Mouse (Mus musculus): ENCODE data around the gene Gm49380.

Gm49380 gene

GRCm38 (mm10) chr9:44046426-44046825, 66.9 kb downstream of the Gm49380 start:
- DNase-seq (ENCODE audit: low read depth), result peak; percentile 37

GRCm38 (mm10) chr9:44045884-44046272, 67.4 kb downstream of the Gm49380 start:
- no peak for DNase-seq (ENCODE audit: low read depth)

- no peak for DNase-seq (ENCODE audit: low read depth)
These were observed 68.0 kb downstream of the Gm49380 start for GRCm38 (mm10) chr9:44045158-44045883.

GRCm38 (mm10) chr9:44044426-44045157, 68.7 kb downstream of the Gm49380 start:
- DNase-seq (ENCODE audit: low read depth), result peak; percentile 64

GRCm38 (mm10) chr9:44043708-44044425, 69.4 kb downstream of the Gm49380 start:
- peak; percentile 59 for DNase-seq (ENCODE audit: low read depth)

- peak; percentile 70 for DNase-seq (ENCODE audit: low read depth)
These were observed 70.2 kb downstream of the Gm49380 start, which contains the start of gene Thy1 for GRCm38 (mm10) chr9:44042836-44043707. Gene Thy1 (plus strand): TSS chr9:44043384.

GRCm38 (mm10) chr9:44042396-44042680, 71.0 kb downstream of the Gm49380 start:
- peak; percentile 28 for DNase-seq (ENCODE audit: low read depth)

GRCm38 (mm10) chr9:44041511-44042395, 71.5 kb downstream of the Gm49380 start:
- DNase-seq (ENCODE audit: low read depth), result peak; percentile 27

- no peak for DNase-seq (ENCODE audit: low read depth)
These were observed 76.2 kb downstream of the Gm49380 start for GRCm38 (mm10) chr9:44037106-44037505.

- peak; percentile 88 for DNase-seq (ENCODE audit: low read depth)
These were observed 79.2 kb downstream of the Gm49380 start for GRCm38 (mm10) chr9:44033957-44034727.

GRCm38 (mm10) chr9:44033317-44033716, 80.0 kb downstream of the Gm49380 start:
- no peak for DNase-seq (ENCODE audit: low read depth)

- DNase-seq (ENCODE audit: low read depth), result no peak
These were observed 81.4 kb downstream of the Gm49380 start for GRCm38 (mm10) chr9:44031946-44032345.

GRCm38 (mm10) chr9:44031079-44031478, 82.2 kb downstream of the Gm49380 start:
- peak; percentile 85 for DNase-seq (ENCODE audit: low read depth)

GRCm38 (mm10) chr9:44030646-44031045, 82.7 kb downstream of the Gm49380 start:
- peak; percentile 50 for DNase-seq (ENCODE audit: low read depth)

GRCm38 (mm10) chr9:44029580-44030236, 83.6 kb downstream of the Gm49380 start:
- DNase-seq (ENCODE audit: low read depth), result peak; percentile 71

- DNase-seq (ENCODE audit: low read depth), result peak; percentile 45
These were observed 89.2 kb downstream of the Gm49380 start for GRCm38 (mm10) chr9:44024096-44024495.

GRCm38 (mm10) chr9:44022100-44022847, 91.0 kb downstream of the Gm49380 start:
- DNase-seq (ENCODE audit: low read depth), result peak; percentile 83

- peak; percentile 71 for DNase-seq (ENCODE audit: low read depth)
These were observed 93.3 kb downstream of the Gm49380 start for GRCm38 (mm10) chr9:44020001-44020400.

GRCm38 (mm10) chr9:44017846-44018245, 95.5 kb downstream of the Gm49380 start:
- DNase-seq (ENCODE audit: low read depth), result peak; percentile 77
